Comparison of ENCODE assay signal across 8 mouse cellular contexts in genomic region chr9:99569071-99569397, GRCm38 (mm10). TPM values are rescaled to one million over a fixed set of nuclear protein-coding genes. Genes with fewer than 3 reads are reported as not detected.
DNase-seq lines count a peak whose midpoint lies in the region; ATAC-seq and TF ChIP-seq lines count a peak whose summit lies in the region.

No protein-coding gene starts in this region.

- peak overlapping the region; percentile 86; the same call in 1 of the 2 replicates for H3K9ac ChIP-seq in kidney, embryonic 14.5 days (ENCODE audit: low read depth, low read length)
- peak overlapping the region; percentile 86 for H3K9ac ChIP-seq in midbrain, embryonic 12.5 days (replicated peaks)

- H3K4me2 ChIP-seq in kidney, embryonic 14.5 days (replicated peaks; ENCODE audit: low read depth, low read length), result peak overlapping the region; percentile 69
- H3K4me2 ChIP-seq in midbrain, embryonic 12.5 days (replicated peaks), result peak overlapping the region; percentile 86

- no peaks in the 10 kb centered on the region for H3K9me3 ChIP-seq in kidney, embryonic 14.5 days (ENCODE audit: control insufficient read depth, low read length)
- no peaks in the 10 kb centered on the region for H3K9me3 ChIP-seq in hindbrain, embryonic 10.5 days
- H3K9me3 ChIP-seq in midbrain, embryonic 12.5 days, result no peaks in the 10 kb centered on the region

- TF ChIP-seq CTCF in Patski (IDR thresholded peaks at IDR 0.05), result no peak

- in situ Hi-C loops in Patski (cut with MboI; ENCODE audit: low pct_unique_long_range_greater_than_20kb), result no loop called here

- H3K27me3 ChIP-seq in kidney, embryonic 14.5 days (ENCODE audit: control insufficient read depth, insufficient read depth, low read length), result no peaks in the 10 kb centered on the region
- H3K27me3 ChIP-seq in Patski, result no peaks in the 10 kb centered on the region
- 0 out of 2 replicates have a peak, but pooled peaks cover 6% of the 10 kb centered on the region for H3K27me3 ChIP-seq in hindbrain, embryonic 10.5 days (ENCODE audit: insufficient read depth, poor library complexity, severe bottlenecking)
- peaks cover 10% of the 10 kb centered on the region for H3K27me3 ChIP-seq in midbrain, embryonic 12.5 days

- ATAC-seq in kidney, embryonic 14.5 days (ENCODE audit: low FRiP score, low TSS enrichment), result peak; percentile 48; the same call in 1 of the 2 replicates
- peak; percentile 27 for ATAC-seq in Patski
- no peak; the same call in 1 of the 2 replicates for ATAC-seq in midbrain, embryonic 12.5 days (ENCODE audit: low FRiP score, low read depth)
- no peak for ATAC-seq in granulocyte monocyte progenitor cell, adult 5-6 weeks (replicated peaks; ENCODE audit: poor library complexity, severe bottlenecking)

- CTCF ChIA-PET in Patski (lab: Charles Lee), result no interaction called here

- H3K4me1 ChIP-seq in kidney, embryonic 14.5 days (ENCODE audit: control insufficient read depth, insufficient read depth, low read length), result peaks cover 5% of the 10 kb centered on the region; the same call in 1 of the 2 replicates
- peaks cover 18% of the 10 kb centered on the region for H3K4me1 ChIP-seq in hindbrain, embryonic 10.5 days (replicated peaks)
- peaks cover 9% of the 10 kb centered on the region for H3K4me1 ChIP-seq in midbrain, embryonic 12.5 days

- H3K4me3 ChIP-seq in kidney, embryonic 14.5 days (ENCODE audit: low read length), result peak overlapping the region; percentile 96
- H3K4me3 ChIP-seq in hindbrain, embryonic 10.5 days, result peak overlapping the region; percentile 96
- H3K4me3 ChIP-seq in midbrain, embryonic 12.5 days, result peak overlapping the region; percentile 77

- no peaks in the 10 kb centered on the region for H3K36me3 ChIP-seq in kidney, embryonic 14.5 days (ENCODE audit: control insufficient read depth, insufficient read depth, low read length)
- no peaks in the 10 kb centered on the region for H3K36me3 ChIP-seq in hindbrain, embryonic 10.5 days
- no peaks in the 10 kb centered on the region for H3K36me3 ChIP-seq in midbrain, embryonic 12.5 days

- peak overlapping the region; percentile 95 for H3K27ac ChIP-seq in kidney, embryonic 14.5 days (ENCODE audit: low read depth, low read length)
- H3K27ac ChIP-seq in hindbrain, embryonic 10.5 days, result peak overlapping the region; percentile 100
- H3K27ac ChIP-seq in midbrain, embryonic 12.5 days (replicated peaks), result peak overlapping the region; percentile 96

- POLR2A ChIA-PET in Patski (lab: Charles Lee), result interaction anchor here (0.9 kb wide), 1 partner anchor 43 kb away, joined by 3 read pairs; the partner anchor contains the start of gene A4gnt

- DNase-seq in kidney, adult 18-20 months, result no peak
- DNase-seq in Patski (ENCODE audit: low read depth, low spot score), result no peak
- no peak for DNase-seq in hindbrain, embryonic 10.5 days (ENCODE audit: low spot score)
- DNase-seq in thymus, postnatal 10 days (ENCODE audit: low spot score in 2 of 2), result no peak
- no peak for DNase-seq in frontal cortex, postnatal 14 days (ENCODE audit: low spot score in 2 of 2)

- under 1% methylated on average over 9 of the region's 9 CpGs for WGBS in kidney, embryonic 14.5 days
- WGBS in hindbrain, embryonic 10.5 days, result 2% methylated on average over 9 of the region's 9 CpGs
- WGBS in midbrain, embryonic 12.5 days, result 3% methylated on average over 9 of the region's 9 CpGs

RNA-seq across cellular contexts. Expression of gene Armc8, which starts 0.3 kb away (rescaled TPM):
- polyA plus RNA-seq in kidney, embryonic 14.5 days (2014; fragmentation: Nextera tagmentation; extraction: Ambion mirVana), result 20.1 and 28.0 TPM in 2 replicates
- polyA plus RNA-seq in Patski (2021), result 22.6 TPM
- 29.1 and 29.6 TPM in 2 replicates for polyA plus RNA-seq in hindbrain, embryonic 10.5 days (2016; fragmentation: Nextera tagmentation; extraction: Ambion mirVana)
- 40.9 and 43.7 TPM in 2 replicates for polyA plus RNA-seq in midbrain, embryonic 12.5 days (2016; fragmentation: Nextera tagmentation; extraction: Ambion mirVana)
- total RNA-seq in granulocyte monocyte progenitor cell, adult 5-6 weeks (2014; fragmentation: Nextera tagmentation), result 23.7 and 28.9 TPM in 2 replicates
- 28.1 and 30.5 TPM in 2 replicates for total RNA-seq in granulocyte monocyte progenitor cell, adult 5-6 weeks (2017)

RNA-seq across cellular contexts. Expression of gene Dbr1, which starts 6.6 kb away (rescaled TPM):
- polyA plus RNA-seq in kidney, embryonic 14.5 days (2014; fragmentation: Nextera tagmentation; extraction: Ambion mirVana), result 24.7 and 28.6 TPM in 2 replicates
- polyA plus RNA-seq in Patski (2021), result 18.6 TPM
- 33.0 and 41.7 TPM in 2 replicates for polyA plus RNA-seq in hindbrain, embryonic 10.5 days (2016; fragmentation: Nextera tagmentation; extraction: Ambion mirVana)
- 31.1 and 34.2 TPM in 2 replicates for polyA plus RNA-seq in midbrain, embryonic 12.5 days (2016; fragmentation: Nextera tagmentation; extraction: Ambion mirVana)
- total RNA-seq in granulocyte monocyte progenitor cell, adult 5-6 weeks (2014; fragmentation: Nextera tagmentation), result 26.2 and 39.6 TPM in 2 replicates
- 50.5 and 65.8 TPM in 2 replicates for total RNA-seq in granulocyte monocyte progenitor cell, adult 5-6 weeks (2017)

RNA-seq across cellular contexts. Expression of gene A4gnt, which starts 43.3 kb away (rescaled TPM):
- polyA plus RNA-seq in kidney, embryonic 14.5 days (2014; fragmentation: Nextera tagmentation; extraction: Ambion mirVana), result 0.07 TPM in 1 of 2 replicates, not detected in the other
- not detected for polyA plus RNA-seq in Patski (2021)
- polyA plus RNA-seq in hindbrain, embryonic 10.5 days (2016; fragmentation: Nextera tagmentation; extraction: Ambion mirVana), result not detected in 2 replicates
- polyA plus RNA-seq in midbrain, embryonic 12.5 days (2016; fragmentation: Nextera tagmentation; extraction: Ambion mirVana), result not detected in 2 replicates
- total RNA-seq in granulocyte monocyte progenitor cell, adult 5-6 weeks (2014; fragmentation: Nextera tagmentation), result not detected in 2 replicates
- not detected in 2 replicates for total RNA-seq in granulocyte monocyte progenitor cell, adult 5-6 weeks (2017)

Comparison
In these comparisons a context has a peak if more than half of its experiments do, and no peak if none do; other contexts are left out.
1. ATAC-seq: peak in kidney, embryonic 14.5 days (single experiment) and Patski (single experiment); none in midbrain, embryonic 12.5 days (single experiment) and granulocyte monocyte progenitor cell, adult 5-6 weeks (single experiment).
2. Peak in every context shown above with its lines, with median percentiles within 50 percentile points of each other: H3K27ac ChIP-seq and H3K4me3 ChIP-seq.